Mouse (Mus musculus): ENCODE data around the gene 1700025G04Rik. TPM values are rescaled to one million over a fixed set of nuclear protein-coding genes. Genes with fewer than 3 reads are reported as not detected.

1700025G04Rik gene
- polyA plus RNA-seq, 2 experiments = 1.2 to 2.1 TPM

- Histone ChIP-seq H3K36me3 (replicated peaks; ENCODE audit: control insufficient read depth, insufficient read depth, low read depth) (no peaks in the 10 kb centered on the region), H3K9ac (replicated peaks) (no peak overlapping the region), H3K9me3 (ENCODE audit: control insufficient read depth, low read length) (no peaks in the 10 kb centered on the region), H3K4me2 (ENCODE audit: low read depth) (no peak overlapping the region), H3K4me3 (ENCODE audit: insufficient read depth in 1 of 2, low read depth in 2 of 2, low read length in 2 of 2) (no peak overlapping the region), H3K27ac (no peak overlapping the region), H3K27me3 (ENCODE audit: control insufficient read depth, insufficient read depth, low read length) (no peaks in the 10 kb centered on the region), H3K4me1 (replicated peaks; ENCODE audit: control insufficient read depth in 2 of 2, insufficient read depth in 2 of 2, low read length in 1 of 2) (no peaks in the 10 kb centered on the region)
- DNase-seq (ENCODE audit: low read depth in 3 of 3, low spot score in 3 of 3) = no peak
- WGBS (ENCODE audit: insufficient replicate concordance) = 67% methylated on average over 9 of the region's 9 CpGs
- TF ChIP-seq CTCF (IDR thresholded peaks at IDR 0.05; ENCODE audit: low read depth) (no peak), EP300 (IDR thresholded peaks at IDR 0.05; ENCODE audit: low read depth) (no peak)
- ATAC-seq (ENCODE audit: insufficient read depth) = no peak
Observed at GRCm38 (mm10) chr1:151918806-151919357, 171.0 kb downstream of the 1700025G04Rik start.

GRCm38 (mm10) chr1:151917736-151918135, 172.2 kb downstream of the 1700025G04Rik start:
- H3K9ac ChIP-seq (replicated peaks) = no peak overlapping the region
- H3K27ac ChIP-seq = no peak overlapping the region
- H3K36me3 ChIP-seq (replicated peaks; ENCODE audit: control insufficient read depth, insufficient read depth, low read depth) = no peaks in the 10 kb centered on the region
- no peaks in the 10 kb centered on the region for H3K27me3 ChIP-seq (ENCODE audit: control insufficient read depth, insufficient read depth, low read length)
- H3K4me3 ChIP-seq (ENCODE audit: insufficient read depth in 1 of 2, low read depth in 2 of 2, low read length in 2 of 2) = no peak overlapping the region
- ATAC-seq (ENCODE audit: insufficient read depth) (no peak), DNase-seq (ENCODE audit: low read depth in 3 of 3, low spot score in 3 of 3) (no peak)
- H3K4me2 ChIP-seq (ENCODE audit: low read depth) = no peak overlapping the region
- WGBS (ENCODE audit: insufficient replicate concordance) = 39% methylated on average over 3 of the region's 3 CpGs
- no peak for TF ChIP-seq EP300 (IDR thresholded peaks at IDR 0.05; ENCODE audit: low read depth)
- no peak for TF ChIP-seq CTCF (IDR thresholded peaks at IDR 0.05; ENCODE audit: low read depth)
- H3K9me3 ChIP-seq (ENCODE audit: control insufficient read depth, low read length) = no peaks in the 10 kb centered on the region
- no peaks in the 10 kb centered on the region for H3K4me1 ChIP-seq (replicated peaks; ENCODE audit: control insufficient read depth in 2 of 2, insufficient read depth in 2 of 2, low read length in 1 of 2)

GRCm38 (mm10) chr1:151914494-151914893, 175.4 kb downstream of the 1700025G04Rik start:
- ATAC-seq (ENCODE audit: insufficient read depth) = no peak
- Histone ChIP-seq H3K4me2 (ENCODE audit: low read depth) (no peak overlapping the region), H3K36me3 (replicated peaks; ENCODE audit: control insufficient read depth, insufficient read depth, low read depth) (no peaks in the 10 kb centered on the region), H3K27me3 (ENCODE audit: control insufficient read depth, insufficient read depth, low read length) (no peaks in the 10 kb centered on the region), H3K9me3 (ENCODE audit: control insufficient read depth, low read length) (no peaks in the 10 kb centered on the region), H3K4me3 (ENCODE audit: insufficient read depth in 1 of 2, low read depth in 2 of 2, low read length in 2 of 2) (no peak overlapping the region), H3K27ac (no peak overlapping the region), H3K4me1 (replicated peaks; ENCODE audit: control insufficient read depth in 2 of 2, insufficient read depth in 2 of 2, low read length in 1 of 2) (no peaks in the 10 kb centered on the region), H3K9ac (replicated peaks) (no peak overlapping the region)
- TF ChIP-seq EP300 (IDR thresholded peaks at IDR 0.05; ENCODE audit: low read depth) (no peak), CTCF (IDR thresholded peaks at IDR 0.05; ENCODE audit: low read depth) (no peak)
- WGBS (ENCODE audit: insufficient replicate concordance) = 74% methylated on average over 9 of the region's 9 CpGs
- DNase-seq (ENCODE audit: low read depth in 3 of 3, low spot score in 3 of 3) = no peak

- Histone ChIP-seq H3K36me3 (replicated peaks; ENCODE audit: control insufficient read depth, insufficient read depth, low read depth) (no peaks in the 10 kb centered on the region), H3K4me2 (ENCODE audit: low read depth) (no peak overlapping the region), H3K27me3 (ENCODE audit: control insufficient read depth, insufficient read depth, low read length) (no peaks in the 10 kb centered on the region), H3K4me3 (ENCODE audit: insufficient read depth in 1 of 2, low read depth in 2 of 2, low read length in 2 of 2) (no peak overlapping the region), H3K27ac (no peak overlapping the region), H3K9ac (replicated peaks) (no peak overlapping the region), H3K4me1 (replicated peaks; ENCODE audit: control insufficient read depth in 2 of 2, insufficient read depth in 2 of 2, low read length in 1 of 2) (no peaks in the 10 kb centered on the region), H3K9me3 (ENCODE audit: control insufficient read depth, low read length) (no peaks in the 10 kb centered on the region)
- 60% methylated on average over 4 of the region's 4 CpGs for WGBS (ENCODE audit: insufficient replicate concordance)
- DNase-seq (ENCODE audit: low read depth in 3 of 3, low spot score in 3 of 3) = no peak
- TF ChIP-seq EP300 (IDR thresholded peaks at IDR 0.05; ENCODE audit: low read depth) (no peak), CTCF (IDR thresholded peaks at IDR 0.05; ENCODE audit: low read depth) (no peak)
- ATAC-seq (ENCODE audit: insufficient read depth) = no peak
Observed at GRCm38 (mm10) chr1:151907014-151907413, 182.9 kb downstream of the 1700025G04Rik start.

GRCm38 (mm10) chr1:151900706-151901360, 189.1 kb downstream of the 1700025G04Rik start:
- H3K27me3 ChIP-seq (ENCODE audit: control insufficient read depth, insufficient read depth, low read length) = no peaks in the 10 kb centered on the region
- TF ChIP-seq CTCF (IDR thresholded peaks at IDR 0.05; ENCODE audit: low read depth) (no peak), EP300 (IDR thresholded peaks at IDR 0.05; ENCODE audit: low read depth) (no peak)
- DNase-seq (ENCODE audit: low read depth in 3 of 3, low spot score in 3 of 3) = no peak
- WGBS (ENCODE audit: insufficient replicate concordance) = 73% methylated on average over 12 of the region's 12 CpGs
- no peak overlapping the region for H3K4me3 ChIP-seq (ENCODE audit: insufficient read depth in 1 of 2, low read depth in 2 of 2, low read length in 2 of 2)
- H3K4me2 ChIP-seq (ENCODE audit: low read depth) = no peak overlapping the region
- no peaks in the 10 kb centered on the region for H3K9me3 ChIP-seq (ENCODE audit: control insufficient read depth, low read length)
- no peak overlapping the region for H3K9ac ChIP-seq (replicated peaks)
- no peaks in the 10 kb centered on the region for H3K36me3 ChIP-seq (replicated peaks; ENCODE audit: control insufficient read depth, insufficient read depth, low read depth)
- H3K27ac ChIP-seq = no peak overlapping the region
- ATAC-seq (ENCODE audit: insufficient read depth) = no peak
- H3K4me1 ChIP-seq (replicated peaks; ENCODE audit: control insufficient read depth in 2 of 2, insufficient read depth in 2 of 2, low read length in 1 of 2) = no peaks in the 10 kb centered on the region
